Mouse (Mus musculus) midbrain, embryonic 11.5 days (tissue): ENCODE measurements around the gene Barhl1. TPM values are rescaled to one million over a fixed set of nuclear protein-coding genes. Genes with fewer than 3 reads are reported as not detected.

Source experiments
- ATAC-seq: fragments of 200-750 bp; cut with Nextera tagmentation; 2 replicates; pipeline ENCODE4 v1.8.0; 2017; ENCODE audit warnings: moderate TSS enrichment, moderate library complexity; ENCODE audit not compliant: low FRiP score
- DNase-seq: peaks from one replicate; pipeline ENCODE4 v3.0.0; 2015; ENCODE audit warnings: low spot score; ENCODE audit errors: missing footprints
- H3K27ac ChIP-seq: fragments of 300-500 bp; sonication (generic); 2 replicates; pipeline ENCODE4 v1.5.1; 2014; ENCODE audit warnings: low read depth, low read length
- H3K27me3 ChIP-seq: fragments of 300-500 bp; sonication (generic); 2 replicates; pipeline ENCODE4 v1.6.1; 2014; ENCODE audit warnings: mild to moderate bottlenecking, low read length, moderate library complexity, mixed read lengths; ENCODE audit not compliant: control insufficient read depth, insufficient read depth
- H3K36me3 ChIP-seq: fragments of 300-500 bp; sonication (generic); 2 replicates; pipeline ENCODE4 v1.6.1; 2014; ENCODE audit warnings: mild to moderate bottlenecking, low read length, moderate library complexity, mixed read lengths; ENCODE audit not compliant: control insufficient read depth, insufficient read depth
- H3K4me1 ChIP-seq: fragments of 300-500 bp; sonication (generic); 2 replicates; pipeline ENCODE4 v1.6.1; 2014; ENCODE audit warnings: low read length; ENCODE audit not compliant: control insufficient read depth, insufficient read depth
- H3K4me2 ChIP-seq: fragments of 300-500 bp; sonication (generic); 2 replicates; pipeline ENCODE4 v1.6.1; 2014; ENCODE audit warnings: mild to moderate bottlenecking, moderate library complexity
- H3K4me3 ChIP-seq: fragments of 300-500 bp; sonication (generic); 2 replicates; pipeline ENCODE4 v1.5.1; 2014; ENCODE audit warnings: low read depth, low read length
- H3K9ac ChIP-seq: fragments of 300-500 bp; sonication (generic); 2 replicates; pipeline ENCODE4 v1.6.1; 2014; ENCODE audit warnings: low read length
- H3K9me3 ChIP-seq: fragments of 300-500 bp; sonication (generic); 2 replicates; pipeline ENCODE4 v1.6.1; 2016; ENCODE audit warnings: low read length; ENCODE audit not compliant: control insufficient read depth
- WGBS: fragments of 180-500 bp; shearing (Covaris S2); extraction: QIAGEN DNeasy Blood & Tissue Kit; methylation state at CpG from one replicate; pipeline ENCODE4 v1.1.7; 2014; 5-methylcytosine and 5-hydroxymethylcytosine counted together
- polyA plus RNA-seq: library from polyadenylated mRNA; unstranded; fragments of >200 nt; fragmentation: Nextera tagmentation; extraction: Ambion mirVana; gene quantifications from 2 replicates; pipeline ENCODE4 v1.2.1, GENCODE M21; 2014

The Barhl1 gene
- polyA plus RNA-seq, 1 experiment from 2014 or later: 12.7 TPM

GRCm38 (mm10) chr2:28943666-28944516, 27.4 kb upstream of the Barhl1 start:
- no peak for ATAC-seq

DNA sequence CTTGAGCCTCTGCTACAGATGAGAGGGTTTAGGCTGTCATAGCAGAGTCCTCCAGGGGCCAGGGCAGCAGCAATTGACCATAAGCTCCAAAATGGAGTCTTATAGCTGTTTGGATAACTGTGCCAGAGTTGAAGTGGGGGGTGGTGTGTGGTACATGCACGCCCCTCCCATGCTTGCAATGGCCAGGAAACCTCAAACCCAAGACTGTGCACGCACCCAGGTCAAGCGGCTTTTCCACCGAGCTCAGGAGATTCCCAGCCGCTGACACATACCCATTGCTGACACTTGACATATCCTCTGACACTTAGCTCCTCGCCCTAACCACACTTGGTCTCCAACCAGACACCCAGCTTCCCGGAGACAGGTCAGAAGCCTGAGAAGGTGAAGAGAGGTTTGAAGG, 22.5 kb upstream of the Barhl1 start:
- no peak overlapping the region for H3K4me2 ChIP-seq
- no peak overlapping the region for H3K27ac ChIP-seq
- no peaks in the 10 kb centered on the region for H3K36me3 ChIP-seq
- no peaks in the 10 kb centered on the region; the same call in 1 of the 2 replicates for H3K4me1 ChIP-seq
- WGBS: 85% methylated on average over 7 of the region's 7 CpGs
- DNase-seq (no peak), ATAC-seq (no peak)
- H3K4me3 ChIP-seq: no peak overlapping the region
- H3K9me3 ChIP-seq: no peaks in the 10 kb centered on the region
- H3K27me3 ChIP-seq: no peaks in the 10 kb centered on the region
- no peak overlapping the region for H3K9ac ChIP-seq

More at GRCm38 (mm10) chr2:28943666-28944516, 27.4 kb upstream of the Barhl1 start:
- WGBS: 54% methylated on average over 30 of the region's 30 CpGs
- Histone ChIP-seq H3K9ac (no peak overlapping the region), H3K27ac (no peak overlapping the region), H3K4me1 (peaks cover 5% of the 10 kb centered on the region), H3K4me2 (no peak overlapping the region), H3K4me3 (no peak overlapping the region), H3K27me3 (no peaks in the 10 kb centered on the region), H3K9me3 (no peaks in the 10 kb centered on the region), H3K36me3 (no peaks in the 10 kb centered on the region)
- no peak for DNase-seq

DNA sequence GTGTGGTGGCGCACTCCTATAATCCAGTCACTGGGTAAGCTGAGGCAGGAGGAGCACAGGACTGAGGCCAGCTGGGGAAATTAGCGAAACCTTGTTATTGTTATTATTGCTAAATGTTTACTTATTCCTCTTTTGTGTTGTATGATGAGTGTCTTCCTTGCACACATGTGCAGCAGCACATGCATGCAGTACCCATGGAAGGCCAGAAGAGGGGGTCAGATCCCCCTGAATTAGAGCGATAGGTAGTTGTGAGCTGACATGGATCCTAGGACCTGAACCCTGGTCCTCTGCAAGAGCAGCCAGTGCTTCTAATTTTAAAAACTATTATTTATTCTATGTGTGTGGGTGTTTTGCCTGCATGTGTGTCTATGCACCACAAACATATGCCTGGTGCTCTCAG, 14.1 kb upstream of the Barhl1 start:
- no peaks in the 10 kb centered on the region for H3K36me3 ChIP-seq
- no peaks in the 10 kb centered on the region; the same call in 1 of the 2 replicates for H3K27me3 ChIP-seq
- no peak overlapping the region for H3K27ac ChIP-seq
- no peak overlapping the region for H3K4me3 ChIP-seq
- ATAC-seq (no peak), DNase-seq (no peak)
- no peak overlapping the region for H3K4me2 ChIP-seq
- WGBS: 95% methylated on average over 3 of the region's 3 CpGs
- H3K9me3 ChIP-seq: no peaks in the 10 kb centered on the region
- no peaks in the 10 kb centered on the region for H3K4me1 ChIP-seq
- H3K9ac ChIP-seq: no peak overlapping the region

- no peak overlapping the region for H3K4me3 ChIP-seq
- 0% methylated on average over 4 of the region's 4 CpGs for WGBS
- H3K4me1 ChIP-seq: no peaks in the 10 kb centered on the region
- DNase-seq: peak; percentile 95
- ATAC-seq: peak; percentile 77
- no peak overlapping the region for H3K27ac ChIP-seq
- no peak overlapping the region for H3K9ac ChIP-seq
- peaks cover 40% of the 10 kb centered on the region for H3K27me3 ChIP-seq
- no peak overlapping the region for H3K4me2 ChIP-seq
- no peaks in the 10 kb centered on the region for H3K9me3 ChIP-seq
- H3K36me3 ChIP-seq: no peaks in the 10 kb centered on the region
These were observed 7.4 kb upstream of the Barhl1 start for GRCm38 (mm10) chr2:28923912-28924311.

DNA sequence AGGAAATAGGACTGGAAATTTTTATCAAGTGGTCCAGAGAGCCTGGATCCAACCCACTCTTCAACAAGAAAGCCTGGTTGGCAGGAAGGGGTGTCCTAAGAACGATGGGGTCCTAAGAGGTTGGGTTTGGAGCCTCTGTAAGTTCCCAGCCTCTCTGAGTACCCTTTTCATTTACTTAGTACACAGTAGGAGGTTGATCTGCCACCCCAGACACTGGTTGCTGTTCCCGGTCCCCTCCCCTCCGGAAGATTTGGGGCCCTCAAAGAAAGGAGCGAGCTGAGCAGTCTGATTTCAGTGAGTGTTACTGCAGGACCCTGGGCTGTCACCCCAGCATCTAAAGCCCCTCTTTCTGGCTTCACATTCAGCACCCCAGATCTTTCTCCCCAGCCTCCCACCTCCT, 2.5 kb upstream of the Barhl1 start:
- no peak overlapping the region for H3K4me3 ChIP-seq
- H3K36me3 ChIP-seq: no peaks in the 10 kb centered on the region
- H3K4me2 ChIP-seq: no peak overlapping the region
- WGBS: 0% methylated on average over 4 of the region's 4 CpGs
- DNase-seq (peak; percentile 92), ATAC-seq (no peak)
- no peaks in the 10 kb centered on the region for H3K9me3 ChIP-seq
- peaks cover 10% of the 10 kb centered on the region; the same call in 1 of the 2 replicates for H3K4me1 ChIP-seq
- H3K27me3 ChIP-seq: peaks cover 89% of the 10 kb centered on the region
- H3K27ac ChIP-seq: no peak overlapping the region; the same call in 1 of the 2 replicates
- 0 out of 2 replicates have a peak overlapping the region, but pooled peaks have one; percentile 12 for H3K9ac ChIP-seq

DNA sequence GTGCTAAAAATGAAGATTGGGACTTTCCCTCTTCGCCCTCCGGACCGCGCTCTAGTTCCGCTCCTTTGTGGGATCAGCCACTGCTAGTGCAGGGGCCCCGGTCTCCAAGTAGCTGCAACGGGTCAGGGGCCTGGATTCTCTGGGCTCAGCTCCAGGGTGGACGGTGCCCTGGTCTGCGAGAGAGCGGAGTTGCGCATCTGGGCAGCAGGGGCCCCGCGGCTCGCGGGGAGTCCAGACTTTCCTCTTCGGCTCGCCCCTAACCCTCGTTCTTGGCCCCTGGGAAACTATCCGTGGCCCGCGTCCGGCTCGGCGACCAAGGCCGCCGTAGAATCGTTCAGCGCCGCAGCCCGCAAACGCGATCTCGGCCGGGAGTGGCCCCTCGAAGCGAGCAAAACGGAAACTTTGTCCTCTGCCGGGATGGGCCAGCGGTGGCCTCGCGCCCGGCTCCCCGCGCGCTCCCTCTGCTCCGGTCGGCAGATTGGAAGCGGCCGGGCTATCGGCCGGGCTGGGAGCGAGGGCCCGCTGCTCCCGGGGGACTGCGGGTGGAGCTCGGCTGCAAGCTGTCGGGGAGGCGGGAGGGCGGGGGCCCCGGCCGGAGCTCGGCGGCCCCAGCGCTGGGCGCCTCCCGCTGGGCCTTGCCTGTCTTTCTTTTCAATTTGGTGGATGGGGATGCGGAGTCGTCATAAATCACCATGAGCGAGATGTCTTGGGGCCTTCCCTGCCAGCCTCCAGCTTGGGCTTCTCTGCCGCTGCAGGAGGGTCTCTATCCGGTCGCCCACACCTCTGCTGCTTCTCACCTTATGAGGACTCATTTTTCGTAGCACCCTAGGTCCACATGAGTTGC, 1.3 kb upstream of the Barhl1 start:
- Histone ChIP-seq H3K36me3 (no peaks in the 10 kb centered on the region), H3K27ac (peak overlapping the region; percentile 48; the same call in 1 of the 2 replicates), H3K9me3 (no peaks in the 10 kb centered on the region), H3K4me1 (peaks cover 10% of the 10 kb centered on the region; the same call in 1 of the 2 replicates), H3K27me3 (peaks cover 94% of the 10 kb centered on the region), H3K4me2 (peak overlapping the region; percentile 47), H3K9ac (peak overlapping the region; percentile 65), H3K4me3 (peak overlapping the region; percentile 32)
- WGBS: under 1% methylated on average over 72 of the region's 73 CpGs
- ATAC-seq (0 out of 2 replicates have a peak, but pooled peaks have one; percentile 44), DNase-seq (peak; percentile 97)

DNA sequence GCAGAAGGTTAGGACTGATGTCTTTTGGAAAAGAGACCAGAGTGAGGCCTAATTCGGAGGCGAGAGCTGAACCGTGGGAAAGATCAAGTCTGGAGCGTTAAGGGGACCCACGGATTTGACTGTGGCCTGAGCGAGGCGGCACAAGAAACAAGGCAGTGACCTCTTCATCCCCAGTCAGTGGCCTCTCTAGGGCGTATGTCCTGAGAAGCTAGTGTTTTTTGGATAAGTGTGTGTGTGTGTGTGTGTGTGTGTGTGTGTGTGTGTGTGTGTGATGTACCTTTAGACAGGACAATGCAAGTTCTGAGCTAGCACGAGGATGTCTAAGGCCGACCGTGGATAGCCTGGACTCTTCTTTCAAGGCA, 669 bp upstream of the Barhl1 start:
- 2% methylated on average over 11 of the region's 11 CpGs for WGBS
- peak overlapping the region; percentile 65; the same call in 1 of the 2 replicates for H3K9ac ChIP-seq
- H3K4me2 ChIP-seq: peak overlapping the region; percentile 47
- peaks cover 95% of the 10 kb centered on the region for H3K27me3 ChIP-seq
- peaks cover 13% of the 10 kb centered on the region; the same call in 1 of the 2 replicates for H3K4me1 ChIP-seq
- H3K9me3 ChIP-seq: no peaks in the 10 kb centered on the region
- H3K27ac ChIP-seq: peak overlapping the region; percentile 48; the same call in 1 of the 2 replicates
- ATAC-seq (0 out of 2 replicates have a peak, but pooled peaks have one; percentile 19), DNase-seq (peak; percentile 95)
- peak overlapping the region; percentile 32 for H3K4me3 ChIP-seq
- no peaks in the 10 kb centered on the region for H3K36me3 ChIP-seq

DNA sequence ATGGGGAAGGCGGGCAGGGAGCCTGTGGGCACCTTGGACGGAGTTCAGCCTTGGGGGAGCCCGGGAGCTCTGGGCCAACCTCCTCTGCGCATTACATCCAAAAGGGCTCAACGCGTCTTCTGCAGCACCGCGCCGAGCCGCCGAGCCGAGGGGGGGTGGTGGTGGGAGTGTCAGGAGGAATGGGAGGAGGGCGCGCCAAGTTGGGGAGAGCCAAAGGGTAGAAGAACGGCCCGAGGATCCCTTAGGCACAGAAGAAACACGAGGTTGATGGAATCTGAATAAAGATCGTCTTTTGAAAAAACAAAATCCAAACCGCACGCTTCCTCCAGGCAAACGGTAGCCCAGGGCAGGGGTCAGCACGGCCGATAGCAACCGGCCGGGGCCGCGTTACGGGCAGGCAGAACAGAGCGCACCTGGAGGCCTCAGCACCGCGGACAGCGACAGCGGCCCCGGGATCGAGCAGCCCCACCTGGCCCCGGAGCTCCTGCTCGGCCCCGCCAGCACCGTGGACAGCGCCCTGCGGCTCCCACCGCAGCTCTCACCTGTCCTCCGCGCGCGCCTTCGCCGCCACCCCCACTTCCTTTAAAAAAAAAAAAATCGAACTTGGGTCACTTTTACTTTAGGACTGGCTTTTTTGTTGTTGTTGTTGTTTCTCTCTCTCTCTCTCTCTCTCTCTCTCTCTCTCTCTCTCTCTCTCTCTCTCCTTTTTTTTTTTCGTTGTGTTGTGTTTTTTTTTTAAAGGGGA, 528 bp downstream of the Barhl1 start:
- Histone ChIP-seq H3K4me1 (peaks cover 18% of the 10 kb centered on the region; the same call in 1 of the 2 replicates), H3K4me3 (peak overlapping the region; percentile 31), H3K36me3 (no peaks in the 10 kb centered on the region), H3K4me2 (peak overlapping the region; percentile 30; the same call in 1 of the 2 replicates), H3K27me3 (peaks cover 96% of the 10 kb centered on the region), H3K27ac (no peak overlapping the region; the same call in 1 of the 2 replicates), H3K9ac (peak overlapping the region; percentile 51; the same call in 1 of the 2 replicates), H3K9me3 (no peaks in the 10 kb centered on the region)
- ATAC-seq: 0 out of 2 replicates have a peak, but pooled peaks have one; percentile 9
- WGBS: under 1% methylated on average over 49 of the region's 50 CpGs
- peak; percentile 92 for DNase-seq
